Mouse (Mus musculus): Measurements from ENCODE around the gene Nat8f2. TPM values are rescaled to one million over a fixed set of nuclear protein-coding genes. Genes with fewer than 3 reads are reported as not detected.
"Not testable (repeated sequence)": the region's sequence is repeated elsewhere in the genome, so short reads cannot be mapped to it uniquely, and the experiment has no call there.

The Nat8f2 gene
- polyA plus RNA-seq, 1 experiment from 2014 or later = 0.04 TPM

- not testable (repeated sequence) for ATAC-seq; H3K27me3 ChIP-seq (replicated peaks); H3K9me3 ChIP-seq (replicated peaks); H3K36me3 ChIP-seq; H3K4me1 ChIP-seq; H3K9ac ChIP-seq; H3K27ac ChIP-seq; H3K4me3 ChIP-seq
- 13% methylated on average over 9 of the region's 9 CpGs for WGBS (ENCODE audit: insufficient replicate concordance)
- peak overlapping the region; percentile 27 for H3K4me2 ChIP-seq
Measured at GRCm38 (mm10) chr6:85836827-85837226, 32.1 kb downstream of the Nat8f2 start.

- 64% methylated on average over 5 of the region's 5 CpGs for WGBS (ENCODE audit: insufficient replicate concordance)
- H3K9ac ChIP-seq; H3K4me3 ChIP-seq; H3K27me3 ChIP-seq (replicated peaks); H3K36me3 ChIP-seq; H3K4me2 ChIP-seq; H3K27ac ChIP-seq; ATAC-seq; H3K4me1 ChIP-seq; H3K9me3 ChIP-seq (replicated peaks): not testable (repeated sequence)
Measured at GRCm38 (mm10) chr6:85836098-85836497, 32.9 kb downstream of the Nat8f2 start.

GRCm38 (mm10) chr6:85835104-85835503 lies 33.9 kb downstream of the Nat8f2 start:
- not testable (repeated sequence) for H3K36me3 ChIP-seq; ATAC-seq; H3K27me3 ChIP-seq (replicated peaks); H3K4me1 ChIP-seq; H3K9me3 ChIP-seq (replicated peaks); H3K27ac ChIP-seq; H3K4me3 ChIP-seq; H3K9ac ChIP-seq; H3K4me2 ChIP-seq
- WGBS (ENCODE audit: insufficient replicate concordance) = 59% methylated on average over 1 of the region's 2 CpGs

- not testable (repeated sequence) for H3K9ac ChIP-seq; H3K27me3 ChIP-seq (replicated peaks); H3K4me2 ChIP-seq; ATAC-seq; H3K36me3 ChIP-seq; H3K4me1 ChIP-seq; H3K27ac ChIP-seq; H3K9me3 ChIP-seq (replicated peaks); H3K4me3 ChIP-seq
Measured at GRCm38 (mm10) chr6:85834504-85835100, 34.4 kb downstream of the Nat8f2 start.

- Histone ChIP-seq H3K9ac (no peak within 1 kb of the TSS), H3K36me3 (no peaks in the 10 kb centered on the region), H3K4me2 (no peak within 1 kb of the TSS), H3K27ac (no peak within 1 kb of the TSS), H3K9me3 (replicated peaks) (no peaks in the 10 kb centered on the region), H3K4me3 (no peak within 1 kb of the TSS), H3K27me3 (replicated peaks) (no peaks in the 10 kb centered on the region), H3K4me1 (no peaks in the 10 kb centered on the region)
- no peak for ATAC-seq
- 57% methylated on average over 7 of the region's 7 CpGs for WGBS (ENCODE audit: insufficient replicate concordance)
Measured at GRCm38 (mm10) chr6:85831796-85832321, 37.1 kb downstream of the Nat8f2 start, which contains the start of gene Nat8. TSS of gene Nat8 (minus strand) at chr6:85832082.

- Histone ChIP-seq H3K27me3 (replicated peaks) (no peaks in the 10 kb centered on the region), H3K4me2 (no peak overlapping the region), H3K4me1 (no peaks in the 10 kb centered on the region), H3K4me3 (no peak overlapping the region), H3K36me3 (no peaks in the 10 kb centered on the region), H3K9me3 (replicated peaks) (no peaks in the 10 kb centered on the region), H3K9ac (no peak overlapping the region), H3K27ac (no peak overlapping the region)
- no peak for ATAC-seq
- 47% methylated on average over 1 of the region's 1 CpGs for WGBS (ENCODE audit: insufficient replicate concordance)
Measured at GRCm38 (mm10) chr6:85829462-85829861, 39.5 kb downstream of the Nat8f2 start.

GRCm38 (mm10) chr6:85825886-85826285 lies 43.1 kb downstream of the Nat8f2 start:
- Histone ChIP-seq H3K9me3 (replicated peaks) (no peaks in the 10 kb centered on the region), H3K4me1 (no peaks in the 10 kb centered on the region), H3K4me2 (no peak overlapping the region), H3K4me3 (no peak overlapping the region), H3K36me3 (no peaks in the 10 kb centered on the region), H3K9ac (no peak overlapping the region), H3K27ac (no peak overlapping the region), H3K27me3 (replicated peaks) (no peaks in the 10 kb centered on the region)
- no peak for ATAC-seq
- 70% methylated on average over 2 of the region's 2 CpGs for WGBS (ENCODE audit: insufficient replicate concordance)

- Histone ChIP-seq H3K9ac (no peak overlapping the region), H3K4me2 (no peak overlapping the region), H3K9me3 (replicated peaks) (no peaks in the 10 kb centered on the region), H3K36me3 (no peaks in the 10 kb centered on the region), H3K27ac (no peak overlapping the region), H3K4me1 (no peaks in the 10 kb centered on the region), H3K27me3 (replicated peaks) (no peaks in the 10 kb centered on the region), H3K4me3 (no peak overlapping the region)
- WGBS (ENCODE audit: insufficient replicate concordance) = 79% methylated on average over 1 of the region's 1 CpGs
- ATAC-seq = no peak
Measured at GRCm38 (mm10) chr6:85823382-85824090, 45.4 kb downstream of the Nat8f2 start.

GRCm38 (mm10) chr6:85822286-85822685 lies 46.7 kb downstream of the Nat8f2 start:
- H3K9me3 ChIP-seq (replicated peaks) = no peaks in the 10 kb centered on the region
- H3K4me2 ChIP-seq = no peak overlapping the region
- no peaks in the 10 kb centered on the region for H3K36me3 ChIP-seq
- no peaks in the 10 kb centered on the region for H3K4me1 ChIP-seq
- no peak overlapping the region for H3K4me3 ChIP-seq
- no peak overlapping the region for H3K9ac ChIP-seq
- no peak overlapping the region for H3K27ac ChIP-seq
- no peak for ATAC-seq
- H3K27me3 ChIP-seq (replicated peaks) = no peaks in the 10 kb centered on the region
- WGBS (ENCODE audit: insufficient replicate concordance) = 70% methylated on average over 4 of the region's 4 CpGs

GRCm38 (mm10) chr6:85820837-85821236 lies 48.1 kb downstream of the Nat8f2 start, which contains the start of the genes Nat8f6 and Nat8f5:
TSS of gene Nat8f6 (minus strand) at chr6:85820954.
TSS of gene Nat8f5 (minus strand) at chr6:85820972.
- no peaks in the 10 kb centered on the region for H3K27me3 ChIP-seq (replicated peaks)
- H3K9me3 ChIP-seq (replicated peaks) = no peaks in the 10 kb centered on the region
- ATAC-seq = no peak
- no peak within 1 kb of the TSS for H3K4me2 ChIP-seq
- 59% methylated on average over 5 of the region's 5 CpGs for WGBS (ENCODE audit: insufficient replicate concordance)
- no peaks in the 10 kb centered on the region for H3K4me1 ChIP-seq
- H3K4me3 ChIP-seq = no peak within 1 kb of the TSS
- H3K27ac ChIP-seq = no peak within 1 kb of the TSS
- H3K9ac ChIP-seq = no peak within 1 kb of the TSS
- H3K36me3 ChIP-seq = no peaks in the 10 kb centered on the region

GRCm38 (mm10) chr6:85818338-85818737 lies 50.6 kb downstream of the Nat8f2 start:
- 36% methylated on average over 1 of the region's 1 CpGs for WGBS (ENCODE audit: insufficient replicate concordance)
- Histone ChIP-seq H3K4me2 (no peak overlapping the region), H3K9me3 (replicated peaks) (no peaks in the 10 kb centered on the region), H3K36me3 (no peaks in the 10 kb centered on the region), H3K4me1 (no peaks in the 10 kb centered on the region), H3K27me3 (replicated peaks) (no peaks in the 10 kb centered on the region), H3K27ac (no peak overlapping the region), H3K4me3 (no peak overlapping the region), H3K9ac (no peak overlapping the region)
- ATAC-seq = no peak
